Mouse (Mus musculus) G1E (cell line): Measurements from ENCODE around the gene Trp53tg5.

Experiments
- CTCF ChIP-seq: IDR thresholded peaks from 2 replicates; pipeline ENCODE4 v1.5.1; 2012; ENCODE audit warnings: low read depth, low read length, inconsistent platforms, mixed read lengths
- GATA1 ChIP-seq: IDR thresholded peaks from 2 replicates; pipeline ENCODE4 v1.6.1; 2012; ENCODE audit warnings: borderline replicate concordance, low read length, inconsistent platforms, mixed read lengths

GRCm38 (mm10) chr2:164444701-164445100 is 28.8 kb downstream of the Trp53tg5 start:
- no peak for TF ChIP-seq CTCF
- no peak for TF ChIP-seq GATA1
